Mouse (Mus musculus) neural tube, embryonic 12.5 days (tissue): Measurements from ENCODE around the gene Fbxo27. TPM values are rescaled to one million over a fixed set of nuclear protein-coding genes. Genes with fewer than 3 reads are reported as not detected.
"Not testable (repeated sequence)": the region's sequence is repeated elsewhere in the genome, so short reads cannot be mapped to it uniquely, and the experiment has no call there.

Source experiments
- ATAC-seq: fragments of 200-750 bp; cut with Nextera tagmentation; 2 replicates; pipeline ENCODE4 v1.8.0; 2017; ENCODE audit warnings: low read depth, mild to moderate bottlenecking, moderate TSS enrichment, moderate library complexity; ENCODE audit not compliant: low FRiP score
- H3K27ac ChIP-seq: fragments of 300-500 bp; sonication (generic); 2 replicates; pipeline ENCODE4 v1.5.1; 2016
- H3K27me3 ChIP-seq: fragments of 300-500 bp; sonication (generic); replicated peaks from 2 replicates; pipeline ENCODE4 v1.6.1; 2016; ENCODE audit warnings: mild to moderate bottlenecking
- H3K36me3 ChIP-seq: fragments of 300-500 bp; sonication (generic); 2 replicates; pipeline ENCODE4 v1.6.1; 2016; ENCODE audit warnings: mild to moderate bottlenecking
- H3K4me1 ChIP-seq: fragments of 300-500 bp; sonication (generic); 2 replicates; pipeline ENCODE4 v1.6.1; 2016
- H3K4me2 ChIP-seq: fragments of 300-500 bp; sonication (generic); replicated peaks from 2 replicates; pipeline ENCODE4 v1.6.1; 2016; ENCODE audit warnings: mild to moderate bottlenecking
- H3K4me3 ChIP-seq: fragments of 300-500 bp; sonication (generic); 2 replicates; pipeline ENCODE4 v1.5.1; 2016
- H3K9ac ChIP-seq: fragments of 300-500 bp; sonication (generic); 2 replicates; pipeline ENCODE4 v1.6.1; 2016; ENCODE audit warnings: mild to moderate bottlenecking
- H3K9me3 ChIP-seq: fragments of 300-500 bp; sonication (generic); 2 replicates; pipeline ENCODE4 v1.6.1; 2016; ENCODE audit warnings: mild to moderate bottlenecking
- WGBS: fragments of 180-500 bp; shearing (Covaris S2); methylation state at CpG from one replicate; pipeline ENCODE4 v1.1.7; 2016; 5-methylcytosine and 5-hydroxymethylcytosine counted together
- polyA plus RNA-seq: library from polyadenylated mRNA; unstranded; fragments of >200 nt; fragmentation: Nextera tagmentation; extraction: Ambion mirVana; gene quantifications from 2 replicates; pipeline ENCODE4 v1.2.1, GENCODE M21; 2016

Gene Fbxo27
- polyA plus RNA-seq, 1 experiment from 2014 or later: 6.1 TPM

DNA sequence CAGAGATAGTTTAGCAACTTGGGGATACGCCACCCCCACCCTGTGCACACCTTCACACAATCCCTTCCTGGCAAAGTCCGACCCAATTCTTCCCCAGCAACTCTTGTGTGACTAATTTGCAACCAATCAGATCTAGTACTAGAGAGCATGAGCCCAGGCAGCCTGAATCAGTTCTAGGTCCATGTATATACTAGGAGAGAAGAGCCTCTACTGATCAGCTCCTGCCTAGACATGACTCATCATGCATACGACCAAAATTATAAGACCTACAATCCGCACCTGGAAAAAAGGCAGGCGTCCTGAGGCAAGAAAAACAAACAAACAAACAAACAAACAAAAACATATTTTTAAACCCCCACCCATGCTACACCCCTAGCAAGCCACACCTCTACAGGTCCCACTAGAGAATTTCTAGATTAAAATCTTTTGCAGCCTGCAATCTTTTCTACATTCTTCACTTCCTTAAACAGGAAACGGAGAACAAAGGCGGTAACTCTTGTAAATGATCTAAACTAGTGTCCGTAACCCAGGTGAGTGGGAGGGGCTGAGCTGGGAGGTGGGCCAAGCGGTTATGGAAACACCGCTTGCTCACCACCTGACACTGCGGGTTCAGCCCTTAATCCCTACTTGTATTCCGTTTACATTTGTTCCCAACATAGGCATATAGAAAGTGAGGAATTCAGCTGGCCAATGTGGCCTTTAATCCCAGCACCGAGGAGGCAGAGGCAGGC is 15.7 kb upstream of the Fbxo27 start:
- 88% methylated on average over 13 of the region's 13 CpGs for WGBS
- no peak overlapping the region for H3K27ac ChIP-seq
- no peak overlapping the region for H3K4me2 ChIP-seq
- no peaks in the 10 kb centered on the region for H3K9me3 ChIP-seq
- no peaks in the 10 kb centered on the region for H3K36me3 ChIP-seq
- no peaks in the 10 kb centered on the region for H3K27me3 ChIP-seq
- H3K4me1 ChIP-seq: no peaks in the 10 kb centered on the region
- no peak overlapping the region for H3K4me3 ChIP-seq
- no peak overlapping the region for H3K9ac ChIP-seq
- no peak for ATAC-seq

DNA sequence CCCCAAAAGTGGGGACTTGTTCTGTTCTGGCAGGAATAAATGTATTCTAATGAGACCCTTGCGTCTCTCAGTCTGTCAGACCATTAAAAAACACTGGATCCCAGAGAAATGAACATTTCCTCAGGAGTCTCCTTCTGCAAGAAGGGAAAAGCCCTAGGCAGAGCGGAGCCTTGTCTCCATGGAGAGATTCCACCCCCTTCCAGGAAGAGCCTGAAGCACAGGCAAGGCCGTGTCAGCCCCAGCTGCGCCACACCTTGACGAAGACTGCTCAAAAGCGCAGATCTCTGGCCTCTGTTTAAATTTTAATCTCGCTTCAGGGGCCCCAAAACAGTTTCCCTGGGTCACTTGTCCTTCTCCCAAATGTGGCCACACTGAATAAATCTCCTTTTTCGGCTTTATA is 15.0 kb upstream of the Fbxo27 start:
- Histone ChIP-seq H3K4me1 (no peaks in the 10 kb centered on the region), H3K4me2 (no peak overlapping the region), H3K27me3 (no peaks in the 10 kb centered on the region), H3K9ac (no peak overlapping the region), H3K4me3 (no peak overlapping the region), H3K36me3 (no peaks in the 10 kb centered on the region), H3K27ac (no peak overlapping the region), H3K9me3 (no peaks in the 10 kb centered on the region)
- 89% methylated on average over 8 of the region's 8 CpGs for WGBS
- no peak for ATAC-seq

DNA sequence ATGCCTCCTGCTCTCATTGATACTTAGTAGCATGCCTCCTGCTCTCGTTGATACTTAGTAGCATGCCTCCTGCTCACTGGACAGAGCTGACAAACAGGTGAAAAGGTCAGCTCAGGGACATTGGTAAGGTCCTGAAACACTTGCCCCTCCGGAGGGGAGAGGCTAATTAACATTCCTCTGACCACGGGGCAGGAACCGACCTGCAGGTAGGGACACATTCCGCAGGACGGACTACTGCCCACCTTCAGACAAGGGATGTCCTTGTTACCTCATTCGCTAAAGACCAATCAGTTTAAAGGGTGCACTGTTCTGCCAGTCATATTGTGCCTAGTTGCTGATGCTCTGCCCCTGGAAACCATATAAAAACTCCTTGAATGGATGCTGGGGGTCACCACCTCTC is 1.6 kb upstream of the Fbxo27 start:
- Histone ChIP-seq H3K9me3 (no peaks in the 10 kb centered on the region), H3K4me3 (no peak overlapping the region), H3K36me3 (no peaks in the 10 kb centered on the region), H3K27me3 (peaks cover 12% of the 10 kb centered on the region; the same call in 1 of the 2 replicates), H3K4me1 (peaks cover 6% of the 10 kb centered on the region; the same call in 1 of the 2 replicates), H3K9ac (no peak overlapping the region), H3K27ac (no peak overlapping the region), H3K4me2 (no peak overlapping the region)
- ATAC-seq: no peak
- 77% methylated on average over 7 of the region's 7 CpGs for WGBS

DNA sequence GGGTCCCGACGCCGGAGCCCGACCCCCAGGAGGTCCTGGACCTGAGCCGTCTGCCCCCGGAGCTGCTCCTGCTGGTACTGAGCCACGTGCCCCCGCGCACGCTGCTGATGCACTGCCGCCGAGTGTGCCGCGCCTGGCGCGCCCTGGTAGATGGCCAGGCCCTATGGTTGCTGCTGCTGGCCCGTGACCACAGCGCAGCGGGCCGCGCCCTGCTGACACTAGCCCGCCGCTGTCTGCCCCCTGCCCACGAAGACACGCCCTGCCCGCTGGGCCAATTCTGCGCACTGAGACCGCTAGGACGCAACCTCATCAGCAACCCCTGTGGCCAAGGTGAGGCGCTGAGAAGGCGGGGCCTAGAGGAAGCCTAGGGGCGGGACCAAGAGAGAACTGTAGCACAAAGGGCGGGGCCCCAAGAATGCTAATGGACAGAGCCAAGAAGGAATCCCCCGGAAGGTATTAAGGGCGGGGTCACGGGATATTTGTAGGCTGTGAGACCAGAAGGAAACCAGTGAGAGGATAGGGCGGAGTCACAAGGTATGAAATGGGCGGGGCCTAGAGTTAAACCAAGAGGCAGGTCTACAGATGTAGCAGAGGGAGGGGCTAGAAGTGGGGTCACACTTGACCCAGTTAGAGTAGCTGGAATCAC is 795 bp downstream of the Fbxo27 start:
- Histone ChIP-seq H3K36me3 (no peaks in the 10 kb centered on the region), H3K4me2 (peak overlapping the region; percentile 89), H3K9ac (peak overlapping the region; percentile 63), H3K27ac (no peak overlapping the region), H3K4me3 (peak overlapping the region; percentile 53), H3K9me3 (no peaks in the 10 kb centered on the region), H3K4me1 (peaks cover 6% of the 10 kb centered on the region; the same call in 1 of the 2 replicates), H3K27me3 (peaks cover 12% of the 10 kb centered on the region; the same call in 1 of the 2 replicates)
- WGBS: under 1% methylated on average over 38 of the region's 38 CpGs
- peak; percentile 77 for ATAC-seq

DNA sequence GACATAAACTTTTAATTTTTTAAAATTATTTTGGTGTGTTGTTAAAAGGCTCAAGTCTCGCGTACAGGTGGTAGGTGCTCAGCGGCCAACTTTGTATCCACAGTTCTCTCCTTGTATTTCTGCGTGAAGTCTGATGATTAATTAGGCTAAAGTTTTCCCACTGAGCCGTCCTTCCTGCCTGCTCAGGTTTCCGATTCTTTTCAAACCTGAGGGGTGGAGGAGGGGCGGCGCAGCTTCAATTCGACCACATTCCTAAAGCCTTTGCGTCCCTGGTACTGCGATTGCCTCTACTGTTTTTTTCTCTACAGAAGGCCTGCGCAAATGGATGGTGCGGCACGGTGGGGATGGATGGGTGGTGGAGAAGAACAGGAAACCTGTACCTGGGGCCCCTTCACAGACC is 1.8 kb downstream of the Fbxo27 start:
- no peaks in the 10 kb centered on the region for H3K9me3 ChIP-seq
- no peaks in the 10 kb centered on the region for H3K36me3 ChIP-seq
- ATAC-seq: no peak
- 10% methylated on average over 14 of the region's 14 CpGs for WGBS
- no peak overlapping the region for H3K27ac ChIP-seq
- no peak overlapping the region for H3K9ac ChIP-seq
- peaks cover 12% of the 10 kb centered on the region; the same call in 1 of the 2 replicates for H3K27me3 ChIP-seq
- H3K4me3 ChIP-seq: no peak overlapping the region
- H3K4me1 ChIP-seq: peaks cover 6% of the 10 kb centered on the region; the same call in 1 of the 2 replicates
- 0 out of 2 replicates have a peak overlapping the region, but pooled peaks have one; percentile 9 for H3K4me2 ChIP-seq

DNA sequence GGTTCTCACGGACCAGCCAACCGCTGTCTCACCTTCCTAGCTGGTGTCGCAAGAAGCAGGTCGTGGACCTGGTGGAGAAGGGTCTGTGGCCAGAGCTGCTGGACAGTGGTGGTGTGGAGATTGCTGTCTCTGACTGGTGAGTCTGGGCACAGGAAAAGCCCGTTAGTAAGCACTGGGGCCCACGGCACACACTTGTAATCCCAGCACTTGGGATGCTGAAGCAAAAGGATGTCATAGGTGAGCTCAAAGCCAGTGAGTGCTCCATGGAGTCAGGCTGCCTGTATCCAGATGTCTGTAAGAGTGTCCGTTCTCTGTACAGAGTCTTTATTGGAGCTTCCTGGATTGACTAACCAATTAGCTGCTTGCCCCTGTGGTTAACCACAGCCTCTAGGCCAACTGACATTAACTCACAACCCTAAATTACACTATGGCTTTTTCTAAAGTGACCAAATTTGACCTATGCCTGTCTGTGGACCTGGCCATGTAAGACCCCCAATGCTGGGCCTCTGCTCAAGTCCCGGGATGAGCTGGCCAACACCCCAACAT is 2.4 kb downstream of the Fbxo27 start:
- no peak for ATAC-seq
- H3K4me2 ChIP-seq: 0 out of 2 replicates have a peak overlapping the region, but pooled peaks have one; percentile 9
- H3K27me3 ChIP-seq: peaks cover 12% of the 10 kb centered on the region; the same call in 1 of the 2 replicates
- no peak overlapping the region for H3K4me3 ChIP-seq
- no peaks in the 10 kb centered on the region for H3K9me3 ChIP-seq
- H3K9ac ChIP-seq: no peak overlapping the region
- H3K27ac ChIP-seq: no peak overlapping the region
- WGBS: 68% methylated on average over 8 of the region's 8 CpGs
- no peaks in the 10 kb centered on the region for H3K36me3 ChIP-seq
- H3K4me1 ChIP-seq: peaks cover 6% of the 10 kb centered on the region; the same call in 1 of the 2 replicates

DNA sequence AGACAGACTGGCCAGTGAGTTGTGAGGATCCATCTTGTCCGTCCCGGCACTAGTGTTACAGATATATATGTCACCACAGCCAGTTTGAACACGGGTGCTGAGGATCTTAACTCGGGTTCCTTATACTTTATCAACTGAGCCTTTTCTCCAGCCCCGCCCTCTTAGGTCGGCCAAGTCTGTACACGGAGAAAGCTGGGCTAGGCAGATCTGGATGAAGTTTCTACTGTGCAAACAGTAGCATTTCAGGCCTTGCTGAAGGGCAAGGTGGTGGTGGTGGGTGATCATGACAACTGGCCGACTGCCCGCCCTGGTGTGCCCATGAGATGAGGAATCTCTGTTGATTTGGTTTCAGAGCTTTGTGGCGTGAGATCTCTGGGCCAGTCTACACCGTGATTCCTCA is 4.6 kb downstream of the Fbxo27 start:
- no peak for ATAC-seq

DNA sequence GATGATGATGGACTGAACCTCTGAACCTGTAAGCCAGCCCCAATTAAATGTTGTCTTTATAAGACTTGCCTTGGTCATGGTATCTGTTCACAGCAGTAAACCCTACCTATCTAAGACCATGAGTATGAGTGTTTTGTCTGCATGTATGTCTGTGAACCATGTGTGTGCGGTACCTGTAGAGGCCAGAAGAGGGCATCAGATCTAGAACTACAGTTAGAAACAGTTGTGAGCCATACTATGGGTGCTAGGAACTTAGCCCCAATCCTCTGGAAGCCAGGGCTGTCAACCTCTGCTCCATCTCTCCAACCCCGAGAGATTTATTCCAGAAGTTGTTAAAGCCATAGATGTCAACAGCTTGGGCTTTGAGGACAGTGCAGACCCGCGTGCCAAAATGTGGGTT is 7.6 kb downstream of the Fbxo27 start:
- no peak for ATAC-seq
- WGBS: 93% methylated on average over 4 of the region's 4 CpGs
- no peak overlapping the region for H3K4me2 ChIP-seq
- H3K9me3 ChIP-seq: no peaks in the 10 kb centered on the region
- no peaks in the 10 kb centered on the region for H3K4me1 ChIP-seq
- no peak overlapping the region for H3K9ac ChIP-seq
- H3K4me3 ChIP-seq: no peak overlapping the region
- H3K27me3 ChIP-seq: no peaks in the 10 kb centered on the region
- no peaks in the 10 kb centered on the region for H3K36me3 ChIP-seq
- H3K27ac ChIP-seq: no peak overlapping the region

More for the DNA sequence above, 4.6 kb downstream of the Fbxo27 start:
- peaks cover 6% of the 10 kb centered on the region; the same call in 1 of the 2 replicates for H3K4me1 ChIP-seq
- no peak overlapping the region for H3K27ac ChIP-seq
- H3K9ac ChIP-seq: no peak overlapping the region
- 95% methylated on average over 11 of the region's 11 CpGs for WGBS
- H3K4me3 ChIP-seq: no peak overlapping the region
- no peak overlapping the region for H3K4me2 ChIP-seq
- peaks cover 12% of the 10 kb centered on the region; the same call in 1 of the 2 replicates for H3K27me3 ChIP-seq
- no peaks in the 10 kb centered on the region for H3K9me3 ChIP-seq
- H3K36me3 ChIP-seq: no peaks in the 10 kb centered on the region

DNA sequence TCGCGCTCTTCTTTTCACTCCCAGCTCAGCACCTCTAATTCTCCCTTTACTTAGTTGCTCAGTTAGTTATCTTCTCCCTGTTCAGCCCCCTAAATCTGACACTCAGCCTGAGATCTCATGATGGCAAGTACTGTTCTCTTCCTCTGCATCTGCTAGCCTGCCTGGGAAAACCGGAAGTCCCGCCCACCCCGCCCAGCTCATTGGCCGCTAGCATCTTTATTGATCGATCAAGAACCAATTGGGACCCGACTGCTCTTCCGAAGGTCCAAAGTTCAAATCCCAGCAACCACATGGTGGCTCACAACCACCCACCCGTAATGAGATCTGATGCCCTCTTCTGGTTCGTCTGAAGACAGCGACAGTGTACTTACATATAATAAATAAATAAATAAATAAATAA is 8.7 kb downstream of the Fbxo27 start:
- WGBS: 98% methylated on average over 12 of the region's 12 CpGs
- not testable (repeated sequence) for H3K4me2 ChIP-seq, H3K27ac ChIP-seq, H3K36me3 ChIP-seq, H3K4me1 ChIP-seq, H3K9ac ChIP-seq, ATAC-seq, H3K9me3 ChIP-seq, H3K4me3 ChIP-seq, H3K27me3 ChIP-seq

DNA sequence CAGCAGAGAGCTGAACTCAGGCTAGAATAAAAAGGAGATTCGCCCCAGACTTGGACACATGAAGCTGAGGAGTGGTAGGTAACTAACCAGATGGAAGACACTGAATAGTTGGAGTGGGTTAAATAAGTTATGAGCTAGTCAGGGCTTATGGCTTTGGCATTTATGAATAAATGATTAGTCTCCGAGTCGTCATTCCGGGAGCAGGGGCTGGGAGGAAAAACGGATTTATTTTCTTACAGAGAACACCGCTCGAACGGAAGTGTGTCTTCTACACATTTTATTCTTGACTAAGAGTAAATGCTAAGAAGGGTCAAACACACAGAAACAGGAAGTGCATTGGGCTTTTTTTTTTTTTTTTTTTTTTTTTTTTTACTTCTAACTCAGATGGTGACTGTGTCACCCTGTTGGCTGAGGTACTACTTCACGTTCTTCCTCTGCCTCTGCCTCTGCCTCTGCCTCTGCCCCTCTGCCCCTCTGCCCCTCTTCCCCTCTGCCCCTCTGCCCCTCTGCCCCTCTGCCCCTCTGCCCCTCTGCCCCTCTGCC is 10.0 kb downstream of the Fbxo27 start:
- no peak overlapping the region for H3K4me2 ChIP-seq
- no peaks in the 10 kb centered on the region for H3K36me3 ChIP-seq
- no peak for ATAC-seq
- 80% methylated on average over 9 of the region's 9 CpGs for WGBS
- no peak overlapping the region for H3K4me3 ChIP-seq
- H3K4me1 ChIP-seq: no peaks in the 10 kb centered on the region
- no peak overlapping the region for H3K9ac ChIP-seq
- no peak overlapping the region for H3K27ac ChIP-seq
- no peaks in the 10 kb centered on the region for H3K27me3 ChIP-seq
- no peaks in the 10 kb centered on the region for H3K9me3 ChIP-seq

DNA sequence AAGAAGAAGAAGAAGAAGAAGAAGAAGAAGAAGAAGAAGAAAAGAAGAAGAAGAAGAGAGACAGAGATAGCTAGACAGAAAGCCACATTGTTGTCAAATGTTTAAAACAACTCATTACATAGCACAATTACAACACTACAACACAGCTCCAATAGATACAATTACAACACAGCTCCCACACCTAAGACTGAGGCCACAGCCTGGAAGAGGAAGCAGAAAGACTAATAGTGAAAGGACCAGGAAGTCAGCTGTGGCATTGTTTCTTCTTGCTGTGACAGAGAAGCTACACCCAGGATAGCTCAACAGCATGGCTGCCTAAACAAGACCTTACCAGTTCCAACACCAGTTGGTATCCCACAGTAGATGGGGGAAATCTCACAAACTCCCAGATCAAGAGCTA is 16.8 kb downstream of the Fbxo27 start:
- Histone ChIP-seq H3K27me3 (no peaks in the 10 kb centered on the region), H3K36me3 (no peaks in the 10 kb centered on the region), H3K4me2 (no peak overlapping the region), H3K4me1 (no peaks in the 10 kb centered on the region), H3K9me3 (no peaks in the 10 kb centered on the region), H3K4me3 (no peak overlapping the region), H3K27ac (no peak overlapping the region), H3K9ac (no peak overlapping the region)
- ATAC-seq: no peak

DNA sequence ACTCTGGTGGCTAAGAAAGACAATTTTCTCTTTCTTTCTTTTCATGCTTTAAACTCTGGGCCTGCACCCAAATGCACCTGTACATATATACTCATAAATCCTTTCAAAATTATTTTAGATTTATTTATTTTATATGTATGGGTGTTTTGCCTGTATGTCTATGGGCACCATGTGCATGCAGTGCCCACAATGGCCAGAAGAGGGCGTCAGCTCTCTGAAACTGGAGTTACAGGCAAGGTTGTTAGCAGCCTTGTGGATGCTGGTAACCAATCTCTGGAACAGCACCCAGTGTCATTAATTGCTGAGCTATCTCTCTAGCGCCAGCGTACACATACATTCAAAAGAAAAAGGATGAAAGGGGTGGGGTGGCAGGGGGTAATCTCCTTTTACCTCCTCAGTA is 18.3 kb downstream of the Fbxo27 start:
- no peak for ATAC-seq
- Histone ChIP-seq H3K4me2 (no peak overlapping the region), H3K4me3 (no peak overlapping the region), H3K36me3 (no peaks in the 10 kb centered on the region), H3K9me3 (no peaks in the 10 kb centered on the region), H3K27me3 (no peaks in the 10 kb centered on the region), H3K27ac (no peak overlapping the region), H3K4me1 (no peaks in the 10 kb centered on the region), H3K9ac (no peak overlapping the region)
- WGBS: 64% methylated on average over 3 of the region's 3 CpGs
